Mouse (Mus musculus) stomach, postnatal 0 days (tissue): Measurements from ENCODE around the gene Vsig10.

Experiments
- CTCF ChIP-seq: IDR thresholded peaks from 2 replicates; pipeline ENCODE4 v1.5.1; 2016; ENCODE audit warnings: antibody characterized with exemption, low read depth, mild to moderate bottlenecking, moderate library complexity
- EP300 ChIP-seq: optimal IDR thresholded peaks from 2 replicates; pipeline ENCODE3; 2016; ENCODE audit warnings: antibody characterized with exemption

- TF ChIP-seq CTCF (no peak), EP300 (no peak)
Measured at GRCm38 (mm10) chr5:117286286-117286685, 32.6 kb upstream of the Vsig10 start.
